Mouse (Mus musculus): ENCODE measurements around the gene Fbxo21. TPM values are rescaled to one million over a fixed set of nuclear protein-coding genes. Genes with fewer than 3 reads are reported as not detected.

Gene Fbxo21
- polyA plus RNA-seq, 1 experiment, result 90.4 TPM

DNA sequence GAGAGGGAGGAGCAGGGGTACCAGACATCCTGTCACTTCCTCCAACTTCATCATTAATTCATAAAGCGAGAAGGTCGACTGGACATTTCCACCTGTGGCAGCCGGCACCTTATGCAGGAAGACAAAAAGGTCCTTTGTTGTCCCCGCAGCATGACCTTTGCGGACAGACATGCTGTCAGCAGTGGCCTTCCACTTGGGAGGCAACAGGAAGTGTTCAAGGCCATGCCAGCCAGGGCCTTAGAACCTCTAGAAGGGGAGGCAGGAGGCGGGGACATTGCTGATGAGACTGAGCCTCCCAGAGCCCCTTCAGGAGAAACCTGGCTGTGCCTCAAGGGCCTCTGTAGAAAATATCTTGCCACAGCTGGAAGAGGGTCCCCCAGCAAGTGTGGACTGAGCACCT, 57.2 kb downstream of the Fbxo21 start:
- Histone ChIP-seq H3K27ac (ENCODE audit: insufficient read depth, low read length) (no peak overlapping the region), H3K4me3 (ENCODE audit: insufficient read depth, low read length) (no peak overlapping the region), H3K4me1 (ENCODE audit: control insufficient read depth, insufficient read depth, low read length) (peaks cover 2% of the 10 kb centered on the region; the same call in 1 of the 2 replicates)
- no peak for TF ChIP-seq CTCF (IDR thresholded peaks at IDR 0.05; ENCODE audit: extremely low read depth, insufficient read depth, low read length)
- TF ChIP-seq POLR2A (IDR thresholded peaks at IDR 0.05; ENCODE audit: extremely low read depth, insufficient read depth, low read length), result no peak

DNA sequence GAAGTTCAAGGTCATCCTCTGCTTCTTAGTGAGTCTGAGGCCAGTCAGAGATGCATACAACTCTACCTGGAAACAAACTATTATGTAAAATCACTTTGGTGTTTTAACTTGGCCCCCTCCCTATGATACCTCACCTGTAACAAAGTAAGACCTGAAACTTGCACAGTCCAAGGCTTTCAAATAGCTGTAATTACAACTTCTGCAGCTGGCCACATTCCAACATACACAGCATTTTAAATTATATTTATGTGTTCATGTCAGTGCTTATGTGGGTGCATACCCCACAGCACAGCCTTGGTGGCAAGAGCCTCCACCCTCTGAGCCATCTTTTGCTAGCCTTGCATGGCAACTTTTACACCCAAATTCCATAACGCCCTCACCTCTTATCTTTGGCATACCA, 58.1 kb downstream of the Fbxo21 start:
- peaks cover 3% of the 10 kb centered on the region; the same call in 1 of the 2 replicates for H3K4me1 ChIP-seq (ENCODE audit: control insufficient read depth, insufficient read depth, low read length)
- TF ChIP-seq CTCF (IDR thresholded peaks at IDR 0.05; ENCODE audit: extremely low read depth, insufficient read depth, low read length), result no peak
- no peak for TF ChIP-seq POLR2A (IDR thresholded peaks at IDR 0.05; ENCODE audit: extremely low read depth, insufficient read depth, low read length)
- H3K4me3 ChIP-seq (ENCODE audit: insufficient read depth, low read length), result no peak overlapping the region
- H3K27ac ChIP-seq (ENCODE audit: insufficient read depth, low read length), result no peak overlapping the region

DNA sequence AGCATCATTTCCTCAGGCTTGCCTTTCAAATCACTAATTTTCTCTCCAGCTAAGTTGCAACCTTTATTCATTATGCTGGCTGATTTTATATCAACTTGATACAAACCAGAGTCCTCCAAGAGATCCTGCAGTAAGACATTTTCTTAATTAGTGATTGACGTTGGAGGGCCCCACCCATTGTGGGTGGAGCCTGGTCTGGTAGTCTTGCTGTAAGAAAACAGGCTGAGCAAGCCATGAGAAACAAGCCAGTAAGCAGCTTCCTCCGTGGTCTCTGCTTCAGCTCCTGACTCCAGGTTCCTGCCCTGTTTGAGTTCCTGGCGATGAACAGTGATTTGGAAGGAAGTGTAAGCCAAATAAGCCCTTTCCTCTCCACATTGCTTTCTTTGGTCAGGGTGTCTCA, 59.3 kb downstream of the Fbxo21 start:
- TF ChIP-seq CTCF (IDR thresholded peaks at IDR 0.05; ENCODE audit: extremely low read depth, insufficient read depth, low read length) (no peak), POLR2A (IDR thresholded peaks at IDR 0.05; ENCODE audit: extremely low read depth, insufficient read depth, low read length) (no peak)
- H3K4me3 ChIP-seq (ENCODE audit: insufficient read depth, low read length), result no peak overlapping the region
- no peak overlapping the region for H3K27ac ChIP-seq (ENCODE audit: insufficient read depth, low read length)
- H3K4me1 ChIP-seq (ENCODE audit: control insufficient read depth, insufficient read depth, low read length), result peaks cover 1% of the 10 kb centered on the region; the same call in 1 of the 2 replicates

DNA sequence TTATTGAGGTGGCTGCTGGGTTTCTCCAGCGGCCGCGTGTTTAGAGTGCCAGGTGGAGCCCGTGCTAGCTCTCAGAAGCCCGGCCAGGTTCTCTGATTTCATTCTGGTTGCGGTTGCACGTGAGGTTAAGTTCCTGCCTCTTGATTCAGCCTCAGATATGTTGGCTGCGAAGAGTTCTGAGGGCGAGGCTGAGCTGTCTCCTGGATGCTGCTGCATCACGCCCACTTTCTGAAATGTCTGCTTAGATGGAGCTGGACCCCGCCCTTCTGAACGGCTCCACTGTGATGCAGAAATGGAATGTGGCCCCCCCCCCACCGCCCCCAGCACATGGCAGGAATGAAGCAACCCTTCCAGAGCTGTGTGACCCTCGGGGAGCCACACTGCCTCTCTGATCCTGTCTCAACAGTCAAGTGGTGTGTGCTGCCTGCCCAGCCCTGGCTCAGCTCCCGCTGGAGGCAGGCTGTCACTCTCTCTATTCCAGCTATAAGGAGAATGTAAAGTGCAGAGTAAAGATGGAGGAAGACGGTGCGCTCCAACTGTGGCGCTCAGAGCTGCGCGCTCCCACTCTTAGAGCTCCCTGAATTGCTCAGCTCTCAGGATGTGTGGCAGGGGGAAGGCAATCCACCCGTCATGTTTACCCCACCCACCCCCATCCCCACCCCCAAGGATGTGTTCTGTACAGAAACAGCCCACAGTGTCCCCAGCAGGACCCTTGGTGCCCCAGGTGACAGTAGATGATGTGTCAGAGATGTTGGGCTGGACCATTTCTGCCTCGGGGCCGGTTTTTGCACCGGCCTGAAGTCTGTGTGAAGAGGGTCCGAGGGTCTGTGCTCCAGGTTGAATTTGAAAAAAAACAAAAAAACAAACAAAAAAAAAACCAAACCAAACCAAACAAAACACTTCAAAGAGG, 60.6 kb downstream of the Fbxo21 start:
- H3K27ac ChIP-seq (ENCODE audit: insufficient read depth, low read length), result no peak overlapping the region
- no peak for TF ChIP-seq CTCF (IDR thresholded peaks at IDR 0.05; ENCODE audit: extremely low read depth, insufficient read depth, low read length)
- TF ChIP-seq POLR2A (IDR thresholded peaks at IDR 0.05; ENCODE audit: extremely low read depth, insufficient read depth, low read length), result 0 out of 2 replicates have a peak, but pooled peaks have one; percentile 11
- peaks cover 1% of the 10 kb centered on the region; the same call in 1 of the 2 replicates for H3K4me1 ChIP-seq (ENCODE audit: control insufficient read depth, insufficient read depth, low read length)
- H3K4me3 ChIP-seq (ENCODE audit: insufficient read depth, low read length), result no peak overlapping the region

DNA sequence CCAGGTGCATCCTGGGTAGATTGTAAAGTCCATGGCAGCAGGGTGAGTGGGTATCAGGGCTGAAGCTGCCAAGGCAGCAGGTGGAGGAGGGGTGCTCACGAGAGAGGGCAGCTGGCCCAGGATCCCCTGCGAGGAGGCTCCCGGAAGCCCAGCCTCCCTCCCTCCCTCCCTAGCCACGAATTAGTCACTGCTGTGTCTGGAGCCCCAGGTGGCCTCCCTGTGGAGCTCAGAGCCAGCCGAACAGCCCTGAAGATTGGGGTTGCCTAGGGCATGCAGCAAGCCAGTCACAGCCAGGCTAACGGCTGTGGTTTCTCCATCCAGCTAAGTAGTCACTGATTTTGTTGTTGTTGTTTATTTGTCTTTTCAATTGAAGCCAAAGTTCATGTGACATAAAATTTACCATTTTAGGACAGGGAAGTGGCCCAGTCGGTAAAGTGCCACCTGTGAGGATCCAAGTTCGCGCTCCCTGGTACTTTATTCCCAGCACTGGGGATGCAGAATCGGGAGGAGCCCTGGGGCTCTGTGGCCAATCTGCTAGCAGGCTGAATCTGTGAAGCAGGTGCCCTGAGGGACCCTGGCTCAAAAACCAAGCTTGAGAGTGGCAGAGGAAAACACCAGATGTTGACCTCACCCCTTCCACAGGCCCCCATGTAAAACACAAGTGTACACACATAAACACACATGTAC, 61.4 kb downstream of the Fbxo21 start:
- H3K4me1 ChIP-seq (ENCODE audit: control insufficient read depth, insufficient read depth, low read length), result peaks cover 1% of the 10 kb centered on the region; the same call in 1 of the 2 replicates
- no peak overlapping the region for H3K4me3 ChIP-seq (ENCODE audit: insufficient read depth, low read length)
- no peak overlapping the region for H3K27ac ChIP-seq (ENCODE audit: insufficient read depth, low read length)
- TF ChIP-seq POLR2A (IDR thresholded peaks at IDR 0.05; ENCODE audit: extremely low read depth, insufficient read depth, low read length), result no peak
- no peak for TF ChIP-seq CTCF (IDR thresholded peaks at IDR 0.05; ENCODE audit: extremely low read depth, insufficient read depth, low read length)

DNA sequence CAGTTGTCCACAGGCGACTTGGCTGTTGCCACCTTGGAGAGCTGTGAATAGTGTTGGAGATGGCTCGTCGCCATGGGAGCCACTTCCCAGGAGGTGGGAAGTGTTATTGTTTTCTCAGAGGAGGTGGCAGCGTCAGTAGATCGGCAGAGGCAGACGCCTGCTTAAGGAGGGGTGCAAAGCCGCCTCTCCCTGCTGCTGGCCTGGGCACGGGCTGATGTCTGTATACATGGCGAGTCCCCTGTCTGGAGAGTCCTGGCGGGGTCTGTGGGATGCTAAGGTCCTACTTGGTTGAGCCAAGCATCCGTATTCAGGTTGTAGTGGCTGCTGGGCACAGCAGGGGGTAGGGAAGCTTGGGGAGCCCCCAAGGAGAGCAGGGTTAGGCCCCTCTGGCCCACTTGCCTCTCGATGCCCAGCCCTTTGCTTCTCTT, 62.7 kb downstream of the Fbxo21 start:
- H3K27ac ChIP-seq (ENCODE audit: insufficient read depth, low read length), result no peak overlapping the region
- no peak for TF ChIP-seq POLR2A (IDR thresholded peaks at IDR 0.05; ENCODE audit: extremely low read depth, insufficient read depth, low read length)
- no peak for TF ChIP-seq CTCF (IDR thresholded peaks at IDR 0.05; ENCODE audit: extremely low read depth, insufficient read depth, low read length)

DNA sequence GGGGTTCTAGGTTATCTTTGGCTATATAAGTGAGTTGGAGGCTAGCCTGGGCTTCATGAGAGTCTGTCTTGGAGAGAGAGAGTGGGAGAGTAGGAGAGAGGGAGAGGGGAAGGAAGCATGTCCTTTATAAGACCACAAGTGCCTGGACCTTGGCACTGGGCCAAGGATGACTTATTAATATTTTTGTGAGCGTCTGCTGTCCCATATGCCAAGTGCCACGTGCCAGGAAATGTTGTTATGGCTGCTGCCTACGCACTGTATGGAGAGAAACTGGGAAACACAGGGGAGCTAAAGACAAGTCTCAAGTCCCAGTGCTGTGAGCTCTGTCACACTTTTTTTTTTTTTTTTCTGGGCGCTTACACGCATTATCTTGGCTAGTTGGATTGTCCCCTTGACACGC, 66.1 kb downstream of the Fbxo21 start:
- Histone ChIP-seq H3K27ac (ENCODE audit: insufficient read depth, low read length) (no peak overlapping the region), H3K4me3 (ENCODE audit: insufficient read depth, low read length) (no peak overlapping the region)
- TF ChIP-seq POLR2A (IDR thresholded peaks at IDR 0.05; ENCODE audit: extremely low read depth, insufficient read depth, low read length), result no peak
- no peak for TF ChIP-seq CTCF (IDR thresholded peaks at IDR 0.05; ENCODE audit: extremely low read depth, insufficient read depth, low read length)

More for the DNA sequence above, 62.7 kb downstream of the Fbxo21 start:
- H3K4me3 ChIP-seq (ENCODE audit: insufficient read depth, low read length), result no peak overlapping the region
- H3K4me1 ChIP-seq (ENCODE audit: control insufficient read depth, insufficient read depth, low read length), result peaks cover 1% of the 10 kb centered on the region; the same call in 1 of the 2 replicates

DNA sequence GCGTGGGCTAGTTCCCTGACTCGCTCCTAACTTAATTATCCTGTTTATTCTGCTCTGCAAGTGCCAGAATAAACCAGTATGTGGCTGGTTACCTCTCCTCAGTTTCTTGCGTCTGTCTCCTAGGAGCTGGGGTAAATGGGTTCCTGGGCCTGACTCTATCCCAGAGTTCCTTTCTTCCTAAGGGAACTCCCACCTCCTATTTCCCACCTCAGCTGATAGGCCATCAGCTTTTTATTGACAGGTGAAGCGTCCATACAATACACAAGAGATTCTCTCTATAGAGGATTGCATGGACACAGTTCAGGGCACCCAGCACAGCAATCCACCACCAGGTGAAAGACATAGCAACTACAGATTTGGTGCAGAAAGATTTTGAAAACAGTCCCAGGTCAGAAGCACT, 67.2 kb downstream of the Fbxo21 start:
- no peak for TF ChIP-seq POLR2A (IDR thresholded peaks at IDR 0.05; ENCODE audit: extremely low read depth, insufficient read depth, low read length)
- Histone ChIP-seq H3K4me3 (ENCODE audit: insufficient read depth, low read length) (no peak overlapping the region), H3K27ac (ENCODE audit: insufficient read depth, low read length) (no peak overlapping the region)

More for the DNA sequence above, 66.1 kb downstream of the Fbxo21 start:
- peaks cover 1% of the 10 kb centered on the region; the same call in 1 of the 2 replicates for H3K4me1 ChIP-seq (ENCODE audit: control insufficient read depth, insufficient read depth, low read length)

DNA sequence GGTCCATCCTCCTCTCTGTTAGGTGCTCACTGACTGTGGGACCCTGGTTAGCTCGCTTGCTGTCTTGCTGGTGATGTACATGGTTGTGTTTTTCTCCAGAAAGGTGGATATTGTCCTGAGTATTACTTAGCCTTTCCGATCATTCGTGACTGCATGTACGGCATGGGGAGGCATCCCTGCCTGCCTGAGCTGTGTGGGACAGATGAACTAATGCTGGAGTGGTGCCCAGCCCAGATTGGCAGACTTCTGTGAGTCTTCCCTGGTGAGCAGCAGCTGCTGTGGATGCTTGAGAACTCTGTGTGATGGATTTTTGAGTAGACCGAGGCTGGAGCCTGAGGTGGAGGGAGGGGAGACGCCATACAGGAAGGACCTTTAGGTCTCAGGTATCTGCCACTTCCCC, 68.4 kb downstream of the Fbxo21 start:
- no peak overlapping the region for H3K27ac ChIP-seq (ENCODE audit: insufficient read depth, low read length)
- TF ChIP-seq POLR2A (IDR thresholded peaks at IDR 0.05; ENCODE audit: extremely low read depth, insufficient read depth, low read length) (no peak), CTCF (IDR thresholded peaks at IDR 0.05; ENCODE audit: extremely low read depth, insufficient read depth, low read length) (no peak)
- H3K4me3 ChIP-seq (ENCODE audit: insufficient read depth, low read length), result no peak overlapping the region
- no peaks in the 10 kb centered on the region for H3K4me1 ChIP-seq (ENCODE audit: control insufficient read depth, insufficient read depth, low read length)

More for the DNA sequence above, 67.2 kb downstream of the Fbxo21 start:
- H3K4me1 ChIP-seq (ENCODE audit: control insufficient read depth, insufficient read depth, low read length), result peaks cover 1% of the 10 kb centered on the region; the same call in 1 of the 2 replicates

Measured in cortical plate, adult 2 months (tissue).